Mouse (Mus musculus) gastrocnemius, adult 2 months (tissue): ENCODE data around the gene Dph1. TPM values are rescaled to one million over a fixed set of nuclear protein-coding genes. Genes with fewer than 3 reads are reported as not detected.

Source experiments
- DNase-seq: peaks from one replicate; pipeline ENCODE4 v3.0.0; 2022
- H3K27ac ChIP-seq: fragments of 200-600 bp; 2 replicates; pipeline ENCODE4 v1.8.1; 2022; ENCODE audit warnings: mild to moderate bottlenecking
- H3K4me3 ChIP-seq: fragments of 200-600 bp; 2 replicates; pipeline ENCODE4 v1.8.1; 2022; ENCODE audit warnings: mild to moderate bottlenecking, moderate library complexity
- CTCF ChIP-seq: fragments of 200-600 bp; IDR thresholded peaks from 2 replicates; pipeline ENCODE4 v1.8.1; 2022; ENCODE audit warnings: antibody characterized with exemption, mild to moderate bottlenecking, moderate library complexity
- intact Hi-C: fragments of 180-260 bp; cut with DNase I; formaldehyde crosslinking; loops from one replicate; pipeline ENCODE4 v1.15.1; 2025
- total RNA-seq, 2 experiments: library from RNA; stranded (reverse); gene quantifications; 2 replicates each; pipeline ENCODE4 v1.2.3; 2021

Gene Dph1
- total RNA-seq, 2 experiments from 2014 or later, result 5.5 to 6.2 TPM

- Histone ChIP-seq H3K27ac (no peak overlapping the region), H3K4me3 (no peak overlapping the region)
- no peak for TF ChIP-seq CTCF
- intact Hi-C loops, result no loop called here
- DNase-seq, result no peak
Observed at GRCm38 (mm10) chr11:75198792-75199191, 7.8 kb upstream of the Dph1 start.

DNA sequence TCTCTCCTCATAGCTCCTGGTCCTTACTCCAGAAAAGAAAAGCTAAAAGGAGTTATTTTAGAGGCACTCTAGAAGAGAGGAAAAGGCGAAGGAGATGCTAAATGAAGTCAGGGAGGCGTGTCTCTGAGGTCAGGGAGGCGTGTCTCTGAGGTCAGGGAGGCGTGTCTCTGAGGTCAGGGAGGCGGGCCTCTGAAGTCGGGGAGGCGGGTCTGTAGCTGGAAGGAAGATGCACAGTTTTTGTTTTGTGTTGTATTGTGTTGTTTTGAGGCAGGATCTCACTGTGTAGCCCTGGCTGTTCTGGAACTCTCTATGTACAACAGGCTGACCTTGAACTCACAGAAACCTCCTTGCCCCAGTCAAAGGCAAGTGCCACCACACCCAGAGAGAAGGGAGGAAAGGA lies 6.9 kb upstream of the Dph1 start:
- intact Hi-C loops, result no loop called here
- DNase-seq, result no peak
- no peak overlapping the region for H3K4me3 ChIP-seq
- no peak overlapping the region for H3K27ac ChIP-seq
- no peak for TF ChIP-seq CTCF

DNA sequence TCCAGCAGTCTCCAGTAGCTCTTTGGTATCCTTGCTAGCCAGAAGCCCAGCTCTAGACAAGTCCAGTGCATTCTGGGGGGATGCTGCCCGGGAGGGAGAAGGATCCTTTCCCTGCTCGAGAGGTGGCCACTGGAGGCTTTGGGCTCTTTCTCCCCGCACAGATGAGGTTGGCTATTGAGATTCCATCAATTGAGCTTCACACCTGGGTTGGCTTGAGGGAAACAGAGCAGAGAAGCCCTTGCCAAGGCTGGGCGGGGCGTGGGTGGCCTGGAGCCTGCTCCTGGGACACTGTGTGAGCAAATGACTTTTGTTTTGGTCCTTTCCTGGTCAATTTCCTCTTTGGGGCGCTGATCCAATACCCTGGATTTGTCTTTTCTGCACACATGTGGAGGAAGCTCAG lies 5.1 kb upstream of the Dph1 start:
- no peak overlapping the region for H3K4me3 ChIP-seq
- intact Hi-C loops, result no loop called here
- H3K27ac ChIP-seq, result no peak overlapping the region
- TF ChIP-seq CTCF, result no peak
- no peak for DNase-seq

DNA sequence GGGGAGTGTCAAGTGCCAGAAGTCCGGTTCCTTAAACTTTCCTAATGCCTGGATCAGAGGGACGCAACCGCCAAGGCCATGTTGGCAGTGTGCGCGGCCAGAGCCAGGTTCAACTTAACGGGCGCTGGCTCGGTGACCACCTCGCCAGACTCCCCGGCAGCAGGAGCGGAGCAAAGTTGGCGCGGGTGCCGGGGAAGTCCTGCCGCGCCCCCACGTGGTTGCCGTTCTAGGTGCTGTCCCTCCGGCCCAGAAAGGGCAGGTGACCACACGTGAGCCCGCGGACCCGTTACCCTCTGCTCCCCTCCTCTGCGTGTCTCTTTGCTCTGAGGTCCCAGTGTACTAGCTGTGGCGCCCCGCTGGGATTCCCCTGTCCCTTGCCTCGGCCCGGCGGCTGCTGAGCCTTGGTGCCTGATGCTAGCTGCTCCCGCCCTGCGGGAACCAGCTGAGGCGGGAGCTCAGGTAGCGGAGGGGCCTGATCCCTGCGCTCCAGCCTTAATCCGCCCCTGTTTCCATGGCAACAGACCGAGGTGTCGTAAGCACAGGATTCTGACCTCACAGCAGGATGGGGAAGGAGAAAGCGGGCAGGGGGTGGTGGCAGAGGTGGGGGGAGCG lies 3.9 kb upstream of the Dph1 start:
- intact Hi-C loops, result no loop called here
- H3K4me3 ChIP-seq, result peak overlapping the region; percentile 75
- peak; percentile 65 for DNase-seq
- peak; percentile 21; the same call in 1 of the 2 replicates for TF ChIP-seq CTCF
- no peak overlapping the region for H3K27ac ChIP-seq

DNA sequence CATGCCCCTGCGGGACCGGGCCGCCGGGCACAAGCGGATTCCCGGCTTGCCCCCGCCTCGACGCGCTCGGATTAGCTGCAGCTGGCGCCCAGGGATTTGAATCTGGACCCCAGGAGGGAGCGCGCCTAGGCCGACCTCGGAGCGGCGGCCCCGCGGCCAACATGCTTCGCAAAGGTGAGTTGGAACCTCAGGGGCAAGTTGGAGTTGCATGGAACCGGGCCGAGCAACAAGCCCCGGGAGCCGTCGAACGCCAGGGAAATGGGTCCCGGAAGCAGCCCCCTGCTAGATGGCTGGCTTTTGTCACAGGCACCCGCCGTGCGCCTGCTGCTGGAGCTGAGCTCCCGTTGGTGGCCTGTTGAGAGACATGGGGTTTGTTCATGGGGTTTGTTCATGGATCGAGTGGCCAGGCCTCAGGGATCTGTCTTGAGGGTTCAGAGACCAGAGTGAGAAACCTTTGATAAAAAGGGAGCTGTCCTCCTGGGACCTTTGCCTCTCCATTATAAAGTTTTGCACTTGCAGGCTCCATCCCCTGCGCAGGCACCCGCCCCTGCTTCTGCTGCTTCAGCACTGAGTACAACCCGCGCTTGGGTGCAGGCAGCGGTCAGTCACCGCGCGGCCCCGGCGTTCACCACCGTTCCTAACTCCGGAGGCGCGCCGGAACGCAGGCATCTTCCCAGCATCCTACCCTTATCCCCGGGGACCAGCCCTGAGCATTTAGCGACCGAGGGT lies 3.2 kb upstream of the Dph1 start:
- peak; percentile 39 for DNase-seq
- intact Hi-C loops, result no loop called here
- Histone ChIP-seq H3K27ac (peak overlapping the region; percentile 73), H3K4me3 (peak overlapping the region; percentile 75)
- no peak for TF ChIP-seq CTCF

- Histone ChIP-seq H3K27ac (peak within 1 kb of the TSS; percentile 73), H3K4me3 (peak within 1 kb of the TSS; percentile 75)
- DNase-seq, result peak; percentile 80
- intact Hi-C loops, result no loop called here
- TF ChIP-seq CTCF, result no peak
Observed at GRCm38 (mm10) chr11:75193256-75194071, 2.4 kb upstream of the Dph1 start, which contains the start of gene Rtn4rl1. TSS of gene Rtn4rl1 (plus strand) at chr11:75193783.

GRCm38 (mm10) chr11:75192336-75193214 lies 1.5 kb upstream of the Dph1 start:
- H3K27ac ChIP-seq, result peak overlapping the region; percentile 73
- TF ChIP-seq CTCF, result peak; percentile 90
- H3K4me3 ChIP-seq, result peak overlapping the region; percentile 75
- intact Hi-C loops, result loop anchor here (1.0 kb wide), 2 partner anchors 40 to 99 kb away; no protein-coding TSS in a partner anchor
- peak; percentile 88 for DNase-seq

- Histone ChIP-seq H3K27ac (no peak overlapping the region), H3K4me3 (no peak overlapping the region)
- DNase-seq, result no peak
- intact Hi-C loops, result loop anchor here (1.0 kb wide), 2 partner anchors 40 to 99 kb away; no protein-coding TSS in a partner anchor
- TF ChIP-seq CTCF, result no peak
Observed at GRCm38 (mm10) chr11:75191841-75192240, 800 bp upstream of the Dph1 start.

DNA sequence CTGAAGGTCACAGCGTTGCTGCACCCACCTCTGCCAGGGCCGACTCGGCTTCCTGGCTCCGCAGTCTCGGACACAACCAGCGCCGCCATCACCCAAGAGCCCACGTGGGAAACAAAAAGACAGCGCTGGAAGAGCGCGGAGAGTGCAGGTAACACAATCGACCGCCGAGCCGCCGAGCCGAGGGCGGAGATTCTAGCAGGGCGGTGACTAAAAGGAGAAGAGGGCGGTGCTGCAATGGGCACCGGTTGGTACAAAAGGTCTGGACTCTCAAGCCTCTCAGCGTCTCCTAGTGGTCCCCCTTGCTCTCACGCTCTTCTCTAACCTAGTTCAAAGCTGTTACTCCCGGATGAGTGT lies 693 bp downstream of the Dph1 start:
- Histone ChIP-seq H3K27ac (peak overlapping the region; percentile 82), H3K4me3 (peak overlapping the region; percentile 90)
- intact Hi-C loops, result no loop called here
- DNase-seq, result peak; percentile 87
- peak; percentile 34; the same call in 1 of the 2 replicates for TF ChIP-seq CTCF

DNA sequence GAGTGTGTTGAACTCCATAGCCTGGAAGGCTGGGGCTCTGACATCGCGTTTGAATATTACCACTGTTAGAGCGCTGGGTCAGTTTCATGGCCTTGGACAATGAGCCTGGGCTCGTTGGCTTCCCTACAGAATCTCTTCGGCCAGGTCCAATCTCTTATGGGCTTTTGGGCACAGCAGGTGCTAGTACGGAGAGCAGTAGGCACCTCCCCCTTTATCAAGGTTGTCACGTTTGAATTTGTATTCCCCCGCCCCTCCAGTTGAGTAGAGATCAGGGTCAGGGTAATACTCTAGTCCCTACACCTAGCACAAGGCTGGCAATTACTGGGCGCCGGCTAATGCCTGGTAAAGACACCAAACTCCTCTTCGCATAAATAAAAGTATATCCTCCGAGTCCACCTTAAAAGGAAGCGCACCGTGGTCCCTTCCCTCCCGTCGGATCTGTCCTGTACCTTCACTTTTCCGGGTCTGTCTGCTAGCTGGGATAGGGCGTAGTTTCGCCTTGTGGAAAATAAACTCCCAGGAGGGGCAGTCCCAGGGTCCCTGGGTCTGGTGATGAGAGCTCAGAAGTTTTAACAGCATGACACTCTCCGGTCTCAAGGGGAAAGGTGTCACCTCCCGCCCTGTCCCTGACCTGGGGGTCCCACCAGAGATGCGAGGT lies 1.2 kb downstream of the Dph1 start:
- intact Hi-C loops, result no loop called here
- DNase-seq, result no peak
- Histone ChIP-seq H3K27ac (peak overlapping the region; percentile 82), H3K4me3 (peak overlapping the region; percentile 90)
- no peak for TF ChIP-seq CTCF

- intact Hi-C loops, result no loop called here
- DNase-seq, result no peak
- TF ChIP-seq CTCF, result no peak
- Histone ChIP-seq H3K4me3 (no peak overlapping the region), H3K27ac (no peak overlapping the region)
Observed at GRCm38 (mm10) chr11:75184986-75185385, 6.1 kb downstream of the Dph1 start.

GRCm38 (mm10) chr11:75184573-75184972 lies 6.5 kb downstream of the Dph1 start:
- H3K4me3 ChIP-seq, result no peak overlapping the region
- no peak for TF ChIP-seq CTCF
- no peak for DNase-seq
- intact Hi-C loops, result no loop called here
- no peak overlapping the region for H3K27ac ChIP-seq
